Mouse (Mus musculus) embryonic fibroblast, embryonic 13.5 days (primary cell): Measurements from ENCODE around the gene Aip.

Experiments used
- CTCF ChIP-seq: IDR thresholded peaks from 2 replicates; pipeline ENCODE4 v1.5.1; 2011; ENCODE audit warnings: mild to moderate bottlenecking, control low read depth, low read length, moderate library complexity, borderline replicate concordance; ENCODE audit not compliant: insufficient read depth
- POLR2A ChIP-seq: IDR thresholded peaks from 2 replicates; pipeline ENCODE4 v1.6.1; 2011; ENCODE audit warnings: low read depth, mild to moderate bottlenecking, control low read depth, low read length, moderate library complexity

GRCm38 (mm10) chr19:4169810-4170209, 44.2 kb upstream of the Aip start:
- TF ChIP-seq CTCF (no peak), POLR2A (no peak)
